Mouse (Mus musculus) intestine, embryonic 14.5 days (tissue): ENCODE measurements around the gene Sost. TPM values are rescaled to one million over a fixed set of nuclear protein-coding genes. Genes with fewer than 3 reads are reported as not detected.

Experiments
- ATAC-seq: fragments of 200-750 bp; cut with Nextera tagmentation; replicated peaks from 2 replicates; pipeline ENCODE4 v1.8.0; 2017; ENCODE audit warnings: low read depth, moderate number of reproducible peaks, moderate TSS enrichment, moderate library complexity; ENCODE audit not compliant: low FRiP score, low TSS enrichment
- DNase-seq: peaks from one replicate; pipeline ENCODE4 v3.0.0-alpha.2; 2018; ENCODE audit warnings: low spot score
- H3K27ac ChIP-seq: fragments of 300-500 bp; sonication (generic); 2 replicates; pipeline ENCODE4 v1.5.1; 2014; ENCODE audit warnings: low read depth, mild to moderate bottlenecking, control low read depth
- H3K27me3 ChIP-seq: fragments of 300-500 bp; sonication (generic); replicated peaks from 2 replicates; pipeline ENCODE4 v1.6.1; 2014; ENCODE audit warnings: low read length, control low read depth; ENCODE audit not compliant: control insufficient read depth, insufficient read depth
- H3K36me3 ChIP-seq: fragments of 300-500 bp; sonication (generic); 2 replicates; pipeline ENCODE4 v1.6.1; 2014; ENCODE audit warnings: low read length, control low read depth; ENCODE audit not compliant: control insufficient read depth, insufficient read depth
- H3K4me1 ChIP-seq: fragments of 300-500 bp; sonication (generic); replicated peaks from 2 replicates; pipeline ENCODE4 v1.6.1; 2014; ENCODE audit warnings: low read length, control low read depth, mixed read lengths; ENCODE audit not compliant: control insufficient read depth, insufficient read depth
- H3K4me2 ChIP-seq: fragments of 300-500 bp; sonication (generic); 2 replicates; pipeline ENCODE4 v1.6.1; 2014; ENCODE audit warnings: low read length
- H3K4me3 ChIP-seq: fragments of 300-500 bp; sonication (generic); 2 replicates; pipeline ENCODE4 v1.5.1; 2014; ENCODE audit warnings: low read depth, low read length, control low read depth, mixed read lengths
- H3K9ac ChIP-seq: fragments of 300-500 bp; sonication (generic); 2 replicates; pipeline ENCODE4 v1.6.1; 2014; ENCODE audit warnings: mild to moderate bottlenecking, low read length
- H3K9me3 ChIP-seq: fragments of 300-500 bp; sonication (generic); 2 replicates; pipeline ENCODE4 v1.6.1; 2016; ENCODE audit warnings: low read length, control low read depth; ENCODE audit not compliant: control insufficient read depth
- whole genome bisulfite sequencing: fragments of 180-500 bp; shearing (Covaris S2); extraction: QIAGEN DNeasy Blood & Tissue Kit; methylation state at CpG from one replicate; pipeline ENCODE4 v1.1.7; 2014; 5-methylcytosine and 5-hydroxymethylcytosine counted together
- polyA plus RNA-seq: library from polyadenylated mRNA; unstranded; fragments of >200 nt; fragmentation: Nextera tagmentation; extraction: Ambion mirVana; gene quantifications from 2 replicates; pipeline ENCODE4 v1.2.1, GENCODE M21; 2014

The Sost gene
- polyA plus RNA-seq, 1 experiment from 2014 or later: not detected

- 0 out of 2 replicates have a peak, but pooled peaks cover 4% of the 10 kb centered on the region for H3K27me3 ChIP-seq
- peaks cover 11% of the 10 kb centered on the region for H3K4me1 ChIP-seq
- DNase-seq (no peak), ATAC-seq (no peak)
- 63% methylated on average over 4 of the region's 4 CpGs for WGBS
- H3K9me3 ChIP-seq: no peaks in the 10 kb centered on the region
- no peak overlapping the region for H3K4me3 ChIP-seq
- no peak overlapping the region for H3K9ac ChIP-seq
- 0 out of 2 replicates have a peak overlapping the region, but pooled peaks have one; percentile 43 for H3K27ac ChIP-seq
- peak overlapping the region; percentile 33; the same call in 1 of the 2 replicates for H3K4me2 ChIP-seq
- H3K36me3 ChIP-seq: no peaks in the 10 kb centered on the region
Observed at GRCm38 (mm10) chr11:101953441-101953840, 13.4 kb downstream of the Sost start.

GRCm38 (mm10) chr11:101952541-101953341 is 14.1 kb downstream of the Sost start:
- WGBS: 25% methylated on average over 24 of the region's 24 CpGs
- Histone ChIP-seq H3K4me2 (peak overlapping the region; percentile 33), H3K9ac (no peak overlapping the region), H3K9me3 (no peaks in the 10 kb centered on the region), H3K4me3 (no peak overlapping the region), H3K27me3 (0 out of 2 replicates have a peak, but pooled peaks cover 4% of the 10 kb centered on the region), H3K4me1 (peaks cover 11% of the 10 kb centered on the region), H3K27ac (0 out of 2 replicates have a peak overlapping the region, but pooled peaks have one; percentile 43), H3K36me3 (no peaks in the 10 kb centered on the region)
- ATAC-seq (no peak), DNase-seq (no peak)

- DNase-seq (no peak), ATAC-seq (no peak)
- WGBS: 76% methylated on average over 5 of the region's 5 CpGs
- no peaks in the 10 kb centered on the region for H3K36me3 ChIP-seq
- H3K4me3 ChIP-seq: no peak overlapping the region
- H3K9me3 ChIP-seq: no peaks in the 10 kb centered on the region
- H3K27ac ChIP-seq: no peak overlapping the region
- H3K27me3 ChIP-seq: 0 out of 2 replicates have a peak, but pooled peaks cover 4% of the 10 kb centered on the region
- peaks cover 11% of the 10 kb centered on the region for H3K4me1 ChIP-seq
- H3K9ac ChIP-seq: no peak overlapping the region
- no peak overlapping the region for H3K4me2 ChIP-seq
Observed at GRCm38 (mm10) chr11:101950021-101950420, 16.8 kb downstream of the Sost start.

- H3K4me2 ChIP-seq: no peak overlapping the region
- DNase-seq: no peak
- H3K27ac ChIP-seq: no peak overlapping the region
- no peak overlapping the region for H3K9ac ChIP-seq
- no peaks in the 10 kb centered on the region for H3K9me3 ChIP-seq
- no peak for ATAC-seq
- H3K4me3 ChIP-seq: no peak overlapping the region
- H3K27me3 ChIP-seq: no peaks in the 10 kb centered on the region
- H3K36me3 ChIP-seq: no peaks in the 10 kb centered on the region
- no peaks in the 10 kb centered on the region for H3K4me1 ChIP-seq
- WGBS: 18% methylated on average over 5 of the region's 5 CpGs
Observed at GRCm38 (mm10) chr11:101946525-101946924, 20.3 kb downstream of the Sost start.

- Histone ChIP-seq H3K9ac (no peak overlapping the region), H3K4me2 (no peak overlapping the region), H3K27me3 (0 out of 2 replicates have a peak, but pooled peaks cover 3% of the 10 kb centered on the region), H3K9me3 (no peaks in the 10 kb centered on the region), H3K36me3 (no peaks in the 10 kb centered on the region), H3K4me3 (no peak overlapping the region), H3K27ac (no peak overlapping the region), H3K4me1 (no peaks in the 10 kb centered on the region)
- ATAC-seq (no peak), DNase-seq (no peak)
- WGBS: 38% methylated on average over 3 of the region's 3 CpGs
Observed at GRCm38 (mm10) chr11:101943055-101943454, 23.8 kb downstream of the Sost start.

GRCm38 (mm10) chr11:101937108-101937507 is 29.7 kb downstream of the Sost start:
- WGBS: 1% methylated on average over 32 of the region's 32 CpGs
- Histone ChIP-seq H3K9ac (peak overlapping the region; percentile 54), H3K27ac (no peak overlapping the region), H3K4me1 (peaks cover 9% of the 10 kb centered on the region; the same call in 1 of the 2 replicates), H3K9me3 (no peaks in the 10 kb centered on the region), H3K36me3 (no peaks in the 10 kb centered on the region), H3K4me2 (peak overlapping the region; percentile 76), H3K27me3 (peaks cover 16% of the 10 kb centered on the region; the same call in 1 of the 2 replicates), H3K4me3 (peak overlapping the region; percentile 38)
- DNase-seq (peak; percentile 73), ATAC-seq (no peak)

- WGBS: 38% methylated on average over 7 of the region's 7 CpGs
- peaks cover 9% of the 10 kb centered on the region; the same call in 1 of the 2 replicates for H3K4me1 ChIP-seq
- peaks cover 16% of the 10 kb centered on the region; the same call in 1 of the 2 replicates for H3K27me3 ChIP-seq
- no peaks in the 10 kb centered on the region for H3K9me3 ChIP-seq
- no peak overlapping the region for H3K27ac ChIP-seq
- H3K4me3 ChIP-seq: no peak overlapping the region
- ATAC-seq: no peak
- H3K4me2 ChIP-seq: peak overlapping the region; percentile 76; the same call in 1 of the 2 replicates
- H3K36me3 ChIP-seq: no peaks in the 10 kb centered on the region
- DNase-seq: no peak
- H3K9ac ChIP-seq: no peak overlapping the region
Observed at GRCm38 (mm10) chr11:101936421-101936820, 30.4 kb downstream of the Sost start.

- Histone ChIP-seq H3K9me3 (no peaks in the 10 kb centered on the region), H3K9ac (no peak overlapping the region), H3K4me1 (peaks cover 9% of the 10 kb centered on the region; the same call in 1 of the 2 replicates), H3K27ac (no peak overlapping the region), H3K4me2 (no peak overlapping the region), H3K4me3 (no peak overlapping the region), H3K27me3 (peaks cover 16% of the 10 kb centered on the region; the same call in 1 of the 2 replicates), H3K36me3 (no peaks in the 10 kb centered on the region)
- WGBS: 63% methylated on average over 3 of the region's 3 CpGs
- DNase-seq (no peak), ATAC-seq (no peak)
Observed at GRCm38 (mm10) chr11:101935743-101936142, 31.1 kb downstream of the Sost start.
